Mouse (Mus musculus) frontal cortex, adult (tissue): ENCODE data around the gene Smr3a.

Experiments
- ATAC-seq: cut with Nextera tagmentation; 2 replicates; pipeline ENCODE4 v1.9.2; 2017; ENCODE audit warnings: mild to moderate bottlenecking, moderate library complexity, mixed read lengths; ENCODE audit not compliant: low TSS enrichment

Smr3a gene

GRCm38 (mm10) chr5:88002249-88002648 lies at the start of gene Smr3a:
Gene Smr3a, plus strand, starts transcription at chr5:88002549.
- ATAC-seq = no peak

GRCm38 (mm10) chr5:87969201-87969600 lies 33.1 kb upstream of the Smr3a start, which contains the start of the genes 2310003L06Rik and Gm28434:
Gene 2310003L06Rik, plus strand, starts transcription at chr5:87969459.
Gene Gm28434, plus strand, starts transcription at chr5:87969517.
- ATAC-seq = no peak

- no peak for ATAC-seq
These were observed 23.2 kb upstream of the Smr3a start, which contains the start of gene Cabs1 for GRCm38 (mm10) chr5:87979139-87979538. Gene Cabs1, plus strand, starts transcription at chr5:87979439.

- ATAC-seq = no peak
These were observed 19.7 kb upstream of the Smr3a start for GRCm38 (mm10) chr5:87982468-87983214.

GRCm38 (mm10) chr5:88005241-88005640 lies 2.9 kb downstream of the Smr3a start:
- ATAC-seq = no peak
